Mouse (Mus musculus): ENCODE data around the gene Slc25a24.

Slc25a24 gene

DNA sequence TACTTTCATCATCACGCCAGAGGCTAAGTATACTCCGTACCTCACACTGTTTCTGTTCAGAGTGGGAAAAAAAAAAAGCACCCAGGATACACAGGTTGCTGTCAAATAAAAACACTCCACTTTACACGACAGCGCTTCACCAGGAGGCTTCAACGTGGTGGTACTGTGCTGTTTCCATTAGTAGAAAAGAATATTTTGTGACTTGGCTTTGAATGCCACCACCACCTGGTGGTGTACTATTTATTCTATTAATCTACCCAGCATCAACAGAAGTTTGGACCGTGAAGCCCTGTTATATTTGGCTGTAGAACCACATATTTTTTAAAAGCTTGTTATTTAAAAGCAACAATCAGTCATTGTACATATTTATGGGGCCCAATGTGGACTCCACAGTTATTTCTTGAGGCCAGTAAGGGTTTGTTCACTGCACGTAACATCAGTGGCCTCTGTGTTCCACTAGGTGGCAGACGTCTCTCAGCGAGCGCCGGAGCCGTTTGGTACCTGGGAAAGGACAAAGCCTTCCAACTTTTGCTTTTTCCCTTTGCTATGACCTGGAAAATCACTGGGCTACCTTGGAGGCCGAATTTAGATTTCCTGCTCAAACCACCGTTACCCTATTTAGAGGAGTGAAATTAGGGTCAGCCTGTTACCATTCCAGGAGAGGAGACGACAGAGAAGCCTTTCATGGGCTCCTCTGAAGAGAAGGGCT, 48.3 kb downstream of the Slc25a24 start:
- DNase-seq, result peak; percentile 39 to 57

DNA sequence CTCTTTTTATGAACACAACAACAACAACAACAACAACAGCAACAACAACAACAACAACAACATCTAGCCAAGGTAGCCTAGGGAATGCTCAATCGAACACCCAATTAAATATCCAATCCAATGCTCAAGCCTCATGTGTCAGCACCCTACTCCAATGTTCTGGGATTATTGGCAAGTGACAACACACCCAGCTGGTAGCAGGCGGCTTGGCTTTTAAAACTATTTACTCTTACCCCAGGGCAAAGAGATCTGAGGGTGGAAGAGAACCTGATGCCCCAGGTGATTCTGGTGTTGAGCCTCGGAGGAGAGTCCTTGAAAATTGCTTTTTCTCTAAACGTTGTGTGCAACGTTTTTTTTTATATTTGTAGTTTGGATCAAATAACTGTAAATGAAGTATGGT, 51.4 kb downstream of the Slc25a24 start:
- DNase-seq, result no peak

DNA sequence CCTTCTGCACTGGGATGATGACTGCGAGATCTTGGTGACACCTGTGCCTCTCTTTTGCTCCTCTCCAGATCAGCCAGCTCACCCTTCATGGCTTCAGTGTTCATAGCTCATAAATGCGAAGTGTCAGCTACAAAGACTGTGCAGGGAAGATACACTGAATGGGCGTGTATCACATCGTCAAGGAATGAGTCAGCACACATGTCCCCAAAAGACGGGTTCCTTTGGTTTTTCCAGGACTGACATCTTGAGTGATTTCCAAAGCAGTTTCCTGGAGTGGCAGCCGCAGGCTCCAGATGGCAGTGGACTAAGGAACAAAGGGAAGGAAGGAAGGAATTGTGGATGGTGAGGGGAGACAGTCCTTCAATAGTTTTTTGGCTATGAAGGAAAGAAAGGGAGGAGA, 55.8 kb downstream of the Slc25a24 start:
- DNase-seq, result no peak

DNA sequence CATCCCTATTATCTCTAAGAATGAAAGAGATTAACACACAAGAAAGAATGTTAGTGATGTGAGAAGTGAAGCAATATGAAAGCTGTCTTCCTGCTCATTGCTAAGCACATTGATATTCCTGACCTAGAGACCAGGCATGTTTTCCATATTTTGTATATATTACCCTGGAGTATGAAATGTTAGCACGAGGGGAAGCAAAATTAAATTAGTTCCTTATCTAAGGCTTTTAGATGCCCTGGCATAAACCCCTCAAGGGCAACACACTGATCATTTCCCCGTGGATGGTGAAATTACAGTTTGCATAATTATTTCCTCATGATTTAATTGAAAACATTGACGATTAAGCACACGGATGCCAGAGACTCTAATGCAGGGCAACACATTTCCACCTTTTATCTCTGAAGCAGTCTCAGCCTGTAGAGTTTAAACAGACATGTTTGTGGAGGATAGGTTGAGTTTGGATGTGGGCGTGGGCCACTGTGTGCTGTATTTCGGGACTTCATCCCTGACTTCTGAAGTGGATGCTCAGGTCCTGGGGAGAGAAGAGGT, 56.7 kb downstream of the Slc25a24 start:
- DNase-seq, result no peak

DNA sequence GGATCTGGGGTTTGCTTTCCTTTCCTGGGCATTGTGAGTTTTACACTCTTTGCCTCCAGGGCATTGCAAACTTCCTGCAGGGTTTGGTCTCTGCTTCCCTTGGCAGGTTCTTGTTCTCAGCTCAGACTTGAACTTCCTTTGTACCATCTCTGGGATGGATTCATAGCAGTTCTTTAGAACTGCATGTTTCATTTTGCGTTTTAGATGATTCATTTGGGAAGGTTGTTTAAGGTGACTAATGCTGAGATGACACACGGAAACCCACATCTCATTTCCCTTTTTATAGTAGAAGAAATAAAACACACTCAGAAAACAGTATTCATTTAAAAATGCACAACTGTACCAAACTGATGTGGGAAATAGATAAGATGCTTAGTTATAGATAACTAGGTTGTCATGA, 73.2 kb downstream of the Slc25a24 start:
- DNase-seq, result no peak

DNA sequence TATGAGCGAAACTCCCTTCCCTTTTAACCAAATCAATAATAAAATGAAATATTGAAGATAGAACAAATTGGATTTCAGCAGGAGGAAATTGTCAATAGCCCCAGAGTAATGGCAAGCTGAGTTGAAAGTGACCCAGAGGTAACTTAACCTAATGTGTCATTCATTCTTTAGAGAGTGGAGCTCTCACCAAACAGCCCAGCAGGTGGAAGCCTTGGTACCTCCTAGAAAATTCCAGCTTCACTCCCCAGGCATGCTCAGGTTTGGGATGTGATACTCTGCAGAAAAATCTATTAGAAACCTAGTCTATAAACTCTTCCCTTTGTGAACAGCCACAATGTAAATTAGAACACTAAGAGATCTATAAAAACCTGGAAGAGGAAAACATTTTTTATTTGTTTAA, 76.3 kb downstream of the Slc25a24 start:
- no peak for DNase-seq

DNA sequence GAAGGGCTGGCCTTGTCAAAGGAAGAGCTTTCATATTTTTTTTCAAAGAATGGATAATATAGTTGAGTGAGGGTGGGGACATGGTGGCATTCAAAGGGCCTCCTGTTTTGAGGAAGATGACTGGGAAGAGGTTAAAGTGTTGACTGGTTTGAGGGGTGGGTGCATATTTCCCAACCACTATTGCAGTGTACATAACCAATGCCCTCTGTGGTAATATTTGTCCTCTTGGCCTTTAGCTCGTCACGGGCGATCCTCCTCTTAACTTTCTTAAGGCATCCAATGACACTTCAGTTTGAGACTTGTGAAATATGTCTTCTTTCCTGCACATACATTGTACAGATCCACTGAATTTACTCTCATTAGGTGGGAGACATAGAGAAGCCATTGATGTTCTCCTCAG, 89.4 kb downstream of the Slc25a24 start:
- no peak for DNase-seq

DNA sequence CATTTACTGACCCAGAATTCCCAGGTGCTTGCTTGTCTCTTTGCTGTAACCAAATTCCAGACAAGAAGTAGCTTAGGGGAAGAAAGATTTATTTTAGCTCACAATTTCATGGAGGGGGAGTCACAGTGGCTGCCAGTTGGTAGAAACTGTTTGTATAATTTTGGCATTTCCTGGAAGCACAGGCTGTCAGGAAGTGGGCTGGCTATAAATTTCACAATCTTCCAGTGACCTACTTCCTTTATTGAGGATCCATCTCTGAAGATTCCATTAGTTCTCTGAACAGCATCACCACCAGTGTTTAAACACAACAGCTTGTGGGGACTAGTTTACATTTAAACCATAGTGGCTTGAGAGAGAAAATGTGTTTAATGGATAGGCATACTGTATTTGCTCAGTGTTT, 93.4 kb downstream of the Slc25a24 start:
- no peak for DNase-seq
